Comparison of ENCODE assay signal across 27 mouse cellular contexts in the genomic region with DNA sequence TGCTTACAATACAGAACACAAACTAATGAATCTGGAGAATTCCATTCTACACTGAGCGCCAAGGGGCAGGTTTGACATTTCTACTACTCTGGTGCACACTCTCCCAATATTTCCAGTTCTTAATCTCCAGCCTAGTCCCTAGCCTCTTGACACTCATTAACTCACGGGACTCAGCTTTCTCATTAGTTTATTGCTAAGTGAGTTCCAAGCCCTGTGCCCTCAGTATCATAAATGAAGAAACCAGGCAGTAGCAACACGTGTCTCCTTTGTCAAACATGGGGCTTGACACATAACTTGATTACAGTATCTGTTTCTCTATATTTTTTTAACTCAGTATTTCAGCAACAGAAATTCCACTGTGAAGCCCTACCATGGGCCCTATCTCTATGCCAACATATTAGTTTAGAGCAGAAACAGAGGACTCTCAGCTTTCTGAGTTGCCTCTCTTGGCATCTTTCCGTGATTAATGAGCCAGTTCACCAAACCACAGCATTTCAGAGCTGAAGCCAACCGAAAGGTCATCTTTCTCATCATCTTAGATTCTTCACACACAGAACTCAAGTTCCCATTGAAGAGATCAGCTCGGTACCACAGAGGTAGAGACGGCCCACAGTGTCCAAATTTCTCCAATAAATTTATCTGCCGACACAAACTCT.
DNase-seq lines count a peak whose midpoint lies in the region; ATAC-seq and TF ChIP-seq lines count a peak whose summit lies in the region.
"Had no signal": no experiment of that assay in that cellular context is flagged by ENCODE, and none has a peak within 500 bp of the region (broad histone marks: within the 10 kb centered on the region; RNA-seq: fewer than 3 reads in every experiment).

No protein-coding gene starts in this region.

- H3K9me3 ChIP-seq in kidney, embryonic 14.5 days (ENCODE audit: control insufficient read depth, low read length) = no peaks in the 10 kb centered on the region
- no peaks in the 10 kb centered on the region for H3K9me3 ChIP-seq in kidney, embryonic 16.5 days (ENCODE audit: low read length)
- no peaks in the 10 kb centered on the region for H3K9me3 ChIP-seq in liver, embryonic 11.5 days (ENCODE audit: control insufficient read depth, low read length)
- H3K9me3 ChIP-seq: hindbrain, embryonic 10.5 days; hindbrain, embryonic 15.5 days; limb, embryonic 12.5 days; lung, embryonic 15.5 days; midbrain, embryonic 10.5 days; midbrain, embryonic 15.5 days; neural tube, embryonic 15.5 days had no signal

- 0 out of 2 replicates have a peak, but pooled peaks cover 5% of the 10 kb centered on the region for H3K4me1 ChIP-seq in kidney, embryonic 14.5 days (ENCODE audit: control insufficient read depth, insufficient read depth, low read length)
- H3K4me1 ChIP-seq in kidney, embryonic 16.5 days (ENCODE audit: insufficient read depth, low read length) = peaks cover 6% of the 10 kb centered on the region; the same call in 1 of the 2 replicates
- no peaks in the 10 kb centered on the region for H3K4me1 ChIP-seq in liver, embryonic 11.5 days (replicated peaks; ENCODE audit: control insufficient read depth, insufficient read depth, low read length)
- H3K4me1 ChIP-seq: hindbrain, embryonic 15.5 days; limb, embryonic 12.5 days; lung, embryonic 15.5 days; midbrain, embryonic 10.5 days; midbrain, embryonic 15.5 days; neural tube, embryonic 15.5 days had no signal

- H3K4me3 ChIP-seq in kidney, embryonic 14.5 days (ENCODE audit: low read length) = no peak overlapping the region
- no peak overlapping the region for H3K4me3 ChIP-seq in kidney, embryonic 16.5 days (ENCODE audit: low read length)
- H3K4me3 ChIP-seq in liver, embryonic 11.5 days (ENCODE audit: low read depth, low read length) = no peak overlapping the region
- H3K4me3 ChIP-seq: hindbrain, embryonic 10.5 days; hindbrain, embryonic 15.5 days; limb, embryonic 12.5 days; lung, embryonic 15.5 days; midbrain, embryonic 10.5 days; midbrain, embryonic 15.5 days; neural tube, embryonic 15.5 days had no signal

- H3K36me3 ChIP-seq in kidney, embryonic 14.5 days (ENCODE audit: control insufficient read depth, insufficient read depth, low read length) = no peaks in the 10 kb centered on the region
- no peaks in the 10 kb centered on the region for H3K36me3 ChIP-seq in kidney, embryonic 16.5 days (ENCODE audit: insufficient read depth, low read length)
- H3K36me3 ChIP-seq in liver, embryonic 11.5 days (ENCODE audit: control insufficient read depth, insufficient read depth, low read length) = no peaks in the 10 kb centered on the region
- H3K36me3 ChIP-seq: hindbrain, embryonic 10.5 days; hindbrain, embryonic 15.5 days; limb, embryonic 12.5 days; lung, embryonic 15.5 days; midbrain, embryonic 10.5 days; midbrain, embryonic 15.5 days; neural tube, embryonic 15.5 days had no signal

- POLR2A ChIA-PET in Patski (lab: Charles Lee) = interaction anchor here (0.6 kb wide), 2 partner anchors 64 to 1330 kb away, joined by 3 to 4 read pairs; no protein-coding TSS in a partner anchor

- peak; percentile 54 for DNase-seq in kidney, adult 11 months
- DNase-seq in kidney, postnatal 36 days = peak; percentile 30 to 59
- DNase-seq in Patski (ENCODE audit: low read depth, low spot score) = peak; percentile 74
- no peak for DNase-seq in liver, embryonic 11.5 days (ENCODE audit: low spot score)
- DNase-seq in right cerebral cortex, postnatal 4 days = no peak
- DNase-seq: adrenal gland, postnatal 14 days; B cell, adult 2 months; cerebellum, adult 11 months; cerebellum, adult 9-10 months; cerebellum, postnatal 36 days; gastrocnemius, postnatal 25 days; heart, adult 18-20 months; heart, postnatal 14 days; right cerebral cortex, postnatal 25 days; spleen, adult 18-20 months; thymus, postnatal 4 days had no signal

- H3K4me2 ChIP-seq in kidney, embryonic 14.5 days (replicated peaks; ENCODE audit: low read depth, low read length) = no peak overlapping the region
- no peak overlapping the region for H3K4me2 ChIP-seq in kidney, embryonic 16.5 days (replicated peaks; ENCODE audit: low read depth, low read length)
- no peak overlapping the region for H3K4me2 ChIP-seq in liver, embryonic 11.5 days
- H3K4me2 ChIP-seq: hindbrain, embryonic 15.5 days; limb, embryonic 12.5 days; lung, embryonic 15.5 days; midbrain, embryonic 15.5 days; neural tube, embryonic 15.5 days had no signal

- no peak for ATAC-seq in kidney, embryonic 14.5 days (ENCODE audit: low FRiP score, low TSS enrichment)
- ATAC-seq in kidney, embryonic 16.5 days (ENCODE audit: low FRiP score, low TSS enrichment) = no peak
- ATAC-seq in Patski = peak; percentile 76
- no peak for ATAC-seq in liver, embryonic 11.5 days (replicated peaks; ENCODE audit: low FRiP score)
- ATAC-seq: forebrain, embryonic 14.5 days; inflammation-experienced regulatory T-cells, adult 6 months; midbrain, embryonic 15.5 days had no signal

- CTCF ChIA-PET in Patski (lab: Charles Lee) = interaction anchor here (0.8 kb wide), 1 partner anchor 18 kb away, joined by 3 read pairs; no protein-coding TSS in a partner anchor

- no peaks in the 10 kb centered on the region for H3K27me3 ChIP-seq in kidney, embryonic 14.5 days (ENCODE audit: control insufficient read depth, insufficient read depth, low read length)
- H3K27me3 ChIP-seq in kidney, embryonic 16.5 days (ENCODE audit: insufficient read depth, low read length) = no peaks in the 10 kb centered on the region
- no peaks in the 10 kb centered on the region for H3K27me3 ChIP-seq in Patski
- H3K27me3 ChIP-seq in liver, embryonic 11.5 days (replicated peaks; ENCODE audit: control insufficient read depth, insufficient read depth, low read length) = no peaks in the 10 kb centered on the region
- H3K27me3 ChIP-seq: hindbrain, embryonic 15.5 days; limb, embryonic 12.5 days; lung, embryonic 15.5 days; midbrain, embryonic 15.5 days; neural tube, embryonic 15.5 days had no signal

- H3K9ac ChIP-seq in kidney, embryonic 14.5 days (ENCODE audit: low read depth, low read length) = no peak overlapping the region
- H3K9ac ChIP-seq in kidney, embryonic 16.5 days (replicated peaks; ENCODE audit: low read length) = no peak overlapping the region
- H3K9ac ChIP-seq in liver, embryonic 11.5 days (ENCODE audit: low read depth, low read length) = no peak overlapping the region
- H3K9ac ChIP-seq: hindbrain, embryonic 15.5 days; limb, embryonic 12.5 days; lung, embryonic 15.5 days; midbrain, embryonic 15.5 days; neural tube, embryonic 15.5 days had no signal

- WGBS in kidney, embryonic 14.5 days = 75% methylated on average over 8 of the region's 8 CpGs
- WGBS in kidney, embryonic 16.5 days = 66% methylated on average over 8 of the region's 8 CpGs
- WGBS in liver, embryonic 11.5 days = 83% methylated on average over 8 of the region's 8 CpGs

- no peak for TF ChIP-seq CTCF in Patski (IDR thresholded peaks at IDR 0.05)

- in situ Hi-C loops in Patski (cut with MboI; ENCODE audit: low pct_unique_long_range_greater_than_20kb) = no loop called here

- no peak overlapping the region for H3K27ac ChIP-seq in kidney, embryonic 14.5 days (ENCODE audit: low read depth, low read length)
- H3K27ac ChIP-seq in kidney, embryonic 16.5 days (ENCODE audit: low read length) = no peak overlapping the region
- no peak overlapping the region for H3K27ac ChIP-seq in liver, embryonic 11.5 days (ENCODE audit: low read depth, low read length)
- H3K27ac ChIP-seq: hindbrain, embryonic 10.5 days; hindbrain, embryonic 15.5 days; limb, embryonic 12.5 days; lung, embryonic 15.5 days; midbrain, embryonic 10.5 days; midbrain, embryonic 15.5 days; neural tube, embryonic 15.5 days had no signal

Comparison
In these comparisons a context has a peak if more than half of its experiments do, and no peak if none do; other contexts are left out.
1. DNase-seq: peak in kidney, adult 11 months (single experiment), kidney, postnatal 36 days (2 of 2) and Patski (single experiment); none in liver, embryonic 11.5 days (single experiment) and right cerebral cortex, postnatal 4 days (single experiment).